Mouse (Mus musculus) ES-Bruce4 (cell line): ENCODE results near the gene Galk2.

Experiments used
- CTCF ChIP-seq: IDR thresholded peaks from one replicate; pipeline ENCODE4 v1.8.1; 2011; ENCODE audit warnings: low read depth, low read length
- EP300 ChIP-seq: IDR thresholded peaks from 2 replicates; pipeline ENCODE4 v1.6.1; 2011; ENCODE audit warnings: low read depth, low read length; ENCODE audit not compliant: insufficient read depth
- POLR2A ChIP-seq: IDR thresholded peaks from one replicate; pipeline ENCODE4 v1.8.1; 2011; ENCODE audit warnings: low read length; ENCODE audit not compliant: insufficient read depth

DNA sequence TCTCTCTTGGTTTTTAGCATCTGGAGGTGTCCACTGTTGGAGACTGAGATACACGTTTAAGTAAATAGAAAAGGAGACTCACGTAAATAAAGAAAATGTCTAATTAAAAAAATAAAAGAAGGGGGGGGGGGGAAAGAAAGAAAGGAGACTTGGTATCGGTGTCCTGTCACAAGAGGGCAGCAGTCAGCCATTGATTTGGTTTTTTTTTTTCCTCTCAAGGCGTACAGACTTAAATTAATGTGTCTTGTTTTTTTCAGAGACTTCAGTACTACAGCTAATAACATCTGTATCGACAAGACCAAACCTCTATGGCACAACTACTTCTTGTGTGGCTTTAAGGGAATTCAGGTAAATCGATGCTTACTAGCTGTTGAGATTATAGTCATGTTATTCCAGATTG, 34.2 kb downstream of the Galk2 start:
- TF ChIP-seq CTCF (no peak), POLR2A (no peak), EP300 (no peak)
